Mouse (Mus musculus) bone marrow, adult 2 months (tissue): Measurements from ENCODE around the gene Fam189a1.

Experiments
- CTCF ChIP-seq: fragments of 200-500 bp; IDR thresholded peaks from 2 replicates; pipeline ENCODE4 v1.5.1; 2011; ENCODE audit warnings: low read length, control low read depth; ENCODE audit not compliant: control insufficient read depth, insufficient read depth
- POLR2A ChIP-seq: fragments of 200-500 bp; IDR thresholded peaks from 2 replicates; pipeline ENCODE4 v1.6.1; 2011; ENCODE audit warnings: low read depth, mild to moderate bottlenecking, control low read depth, low read length, borderline replicate concordance; ENCODE audit not compliant: control insufficient read depth

DNA sequence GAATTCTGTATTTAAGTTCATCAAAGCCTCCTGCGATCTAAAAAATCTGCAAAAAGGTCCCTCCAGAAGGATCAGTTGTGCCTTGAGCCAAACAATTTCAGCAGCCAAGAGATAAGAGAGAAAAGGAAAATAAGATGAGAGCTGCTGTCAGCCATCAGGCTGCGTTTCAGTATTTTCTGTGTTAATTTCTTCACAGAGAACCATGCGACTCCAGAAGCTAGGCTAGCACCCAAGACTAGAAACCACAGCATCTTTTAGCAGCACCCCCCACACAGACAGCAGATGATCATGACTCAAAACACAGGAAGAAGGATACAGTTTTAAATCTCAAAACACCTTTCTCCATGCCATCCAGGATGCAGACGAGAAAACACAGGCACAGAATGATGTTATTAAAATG is 281.4 kb downstream of the Fam189a1 start:
- TF ChIP-seq POLR2A (no peak), CTCF (no peak)
